In genomic region chr13:51297231-51297880, GRCm38 (mm10) we compare ENCODE assay signal across 16 mouse cellular contexts.
"Had no signal": no experiment of that assay in that cellular context is flagged by ENCODE, and none has a peak within 500 bp of the region (broad histone marks: within the 10 kb centered on the region; RNA-seq: fewer than 3 reads in every experiment).

No protein-coding gene starts in this region.

- H3K4me3 ChIP-seq: layer of hippocampus, adult 2 months; liver, embryonic 13.5 days; midbrain, embryonic 12.5 days; midbrain, embryonic 15.5 days; neural tube, embryonic 12.5 days; neural tube, embryonic 15.5 days had no signal

- DNase-seq: layer of hippocampus, adult 9-11 months; liver, embryonic 13.5 days; lung, adult 2 months; right cerebral cortex, adult 18-20 months; right cerebral cortex, postnatal 14 days; right cerebral cortex, postnatal 4 days; thymus, adult 2 months; thymus, postnatal 14 days; thymus, postnatal 4 days had no signal

- H3K4me2 ChIP-seq: liver, embryonic 13.5 days; midbrain, embryonic 12.5 days; midbrain, embryonic 15.5 days; neural tube, embryonic 12.5 days; neural tube, embryonic 15.5 days had no signal

- H3K4me1 ChIP-seq: liver, embryonic 13.5 days; midbrain, embryonic 15.5 days; neural tube, embryonic 12.5 days; neural tube, embryonic 15.5 days had no signal

- H3K9me3 ChIP-seq: midbrain, embryonic 12.5 days; midbrain, embryonic 15.5 days; neural tube, embryonic 12.5 days; neural tube, embryonic 15.5 days had no signal

- H3K27ac ChIP-seq: layer of hippocampus, adult 2 months; liver, embryonic 13.5 days; macrophage; midbrain, embryonic 12.5 days; midbrain, embryonic 15.5 days; neural tube, embryonic 12.5 days; neural tube, embryonic 15.5 days; stomach, postnatal 0 days had no signal

- ATAC-seq: midbrain, embryonic 15.5 days had no signal

- H3K36me3 ChIP-seq: liver, embryonic 13.5 days; midbrain, embryonic 12.5 days; midbrain, embryonic 15.5 days; neural tube, embryonic 12.5 days; neural tube, embryonic 15.5 days had no signal

- H3K9ac ChIP-seq: liver, embryonic 13.5 days; midbrain, embryonic 12.5 days; midbrain, embryonic 15.5 days; neural tube, embryonic 12.5 days; neural tube, embryonic 15.5 days had no signal

- H3K27me3 ChIP-seq: liver, embryonic 13.5 days; midbrain, embryonic 12.5 days; midbrain, embryonic 15.5 days; neural tube, embryonic 12.5 days; neural tube, embryonic 15.5 days had no signal
